In the genomic region with DNA sequence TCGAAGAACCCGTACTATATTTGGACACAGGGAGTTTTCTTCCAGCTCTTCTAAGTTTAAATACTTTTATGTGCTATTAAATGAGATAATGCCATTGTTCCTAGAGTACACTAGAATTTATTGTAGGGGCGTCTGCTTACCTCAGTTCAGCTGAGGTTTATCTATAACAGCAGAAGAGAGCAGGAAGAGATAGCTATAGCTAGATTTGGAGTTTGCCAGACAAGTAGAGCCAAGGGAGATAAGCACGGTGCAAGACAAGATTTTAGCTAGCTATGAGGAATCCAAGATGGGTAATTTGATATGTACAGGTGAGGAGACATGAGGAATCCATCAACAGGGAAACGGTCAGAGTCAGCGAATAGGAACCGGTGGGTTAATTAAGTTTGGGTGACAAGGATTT, we compare ENCODE assay signal across 27 mouse cellular contexts.
"Had no signal": no experiment of that assay in that cellular context is flagged by ENCODE, and none has a peak within 500 bp of the region (broad histone marks: within the 10 kb centered on the region; RNA-seq: fewer than 3 reads in every experiment).

No protein-coding gene starts in this region.

- H3K4me3 ChIP-seq: embryonic facial prominence, embryonic 10.5 days; embryonic facial prominence, embryonic 12.5 days; embryonic facial prominence, embryonic 13.5 days; embryonic facial prominence, embryonic 15.5 days; erythroblast, embryonic 14.5 days; forebrain, embryonic 10.5 days; forebrain, embryonic 12.5 days; forebrain, embryonic 13.5 days; forebrain, embryonic 15.5 days; gastrocnemius, adult 2 months; heart, adult 2 months had no signal

- H3K9ac ChIP-seq: embryonic facial prominence, embryonic 12.5 days; embryonic facial prominence, embryonic 13.5 days; embryonic facial prominence, embryonic 15.5 days; forebrain, embryonic 12.5 days; forebrain, embryonic 13.5 days; forebrain, embryonic 15.5 days; forebrain, postnatal 0 days had no signal

- H3K9me3 ChIP-seq: embryonic facial prominence, embryonic 10.5 days; embryonic facial prominence, embryonic 12.5 days; embryonic facial prominence, embryonic 13.5 days; embryonic facial prominence, embryonic 15.5 days; forebrain, embryonic 10.5 days; forebrain, embryonic 12.5 days; forebrain, embryonic 13.5 days; forebrain, embryonic 15.5 days had no signal

- ATAC-seq: forebrain, embryonic 13.5 days; forebrain, embryonic 14.5 days; forebrain, embryonic 15.5 days; forebrain, embryonic 16.5 days; forebrain, postnatal 0 days had no signal

- H3K27ac ChIP-seq: embryonic facial prominence, embryonic 10.5 days; embryonic facial prominence, embryonic 12.5 days; embryonic facial prominence, embryonic 13.5 days; embryonic facial prominence, embryonic 15.5 days; forebrain, embryonic 10.5 days; forebrain, embryonic 12.5 days; forebrain, embryonic 13.5 days; forebrain, embryonic 15.5 days; gastrocnemius, adult 2 months; heart, adult 2 months had no signal

- H3K4me2 ChIP-seq: embryonic facial prominence, embryonic 12.5 days; embryonic facial prominence, embryonic 13.5 days; embryonic facial prominence, embryonic 15.5 days; forebrain, embryonic 12.5 days; forebrain, embryonic 13.5 days; forebrain, embryonic 15.5 days had no signal

- H3K4me1 ChIP-seq: embryonic facial prominence, embryonic 10.5 days; embryonic facial prominence, embryonic 12.5 days; embryonic facial prominence, embryonic 13.5 days; embryonic facial prominence, embryonic 15.5 days; forebrain, embryonic 10.5 days; forebrain, embryonic 12.5 days; forebrain, embryonic 13.5 days; forebrain, embryonic 15.5 days had no signal

- H3K27me3 ChIP-seq: embryonic facial prominence, embryonic 12.5 days; embryonic facial prominence, embryonic 13.5 days; embryonic facial prominence, embryonic 15.5 days; forebrain, embryonic 12.5 days; forebrain, embryonic 13.5 days; forebrain, embryonic 15.5 days had no signal

- DNase-seq: cerebellum, adult 8-10 months; cerebellum, adult 9-10 months; cerebellum, adult 9-11 months; cerebellum, postnatal 10 days; cerebellum, postnatal 14 days; cerebellum, postnatal 25 days; cerebellum, postnatal 36 days; embryo, embryonic 11 days; forebrain, postnatal 0 days; gastrocnemius, adult 2 months; gastrocnemius, postnatal 10 days; gastrocnemius, postnatal 14 days; gastrocnemius, postnatal 25 days; gastrocnemius, postnatal 36 days; heart, adult 18-20 months; heart, adult 2 months had no signal

- H3K36me3 ChIP-seq: embryonic facial prominence, embryonic 10.5 days; embryonic facial prominence, embryonic 12.5 days; embryonic facial prominence, embryonic 15.5 days; forebrain, embryonic 12.5 days; forebrain, embryonic 15.5 days had no signal
